Mouse (Mus musculus): Measurements from ENCODE around the gene Lgals12.

DNA sequence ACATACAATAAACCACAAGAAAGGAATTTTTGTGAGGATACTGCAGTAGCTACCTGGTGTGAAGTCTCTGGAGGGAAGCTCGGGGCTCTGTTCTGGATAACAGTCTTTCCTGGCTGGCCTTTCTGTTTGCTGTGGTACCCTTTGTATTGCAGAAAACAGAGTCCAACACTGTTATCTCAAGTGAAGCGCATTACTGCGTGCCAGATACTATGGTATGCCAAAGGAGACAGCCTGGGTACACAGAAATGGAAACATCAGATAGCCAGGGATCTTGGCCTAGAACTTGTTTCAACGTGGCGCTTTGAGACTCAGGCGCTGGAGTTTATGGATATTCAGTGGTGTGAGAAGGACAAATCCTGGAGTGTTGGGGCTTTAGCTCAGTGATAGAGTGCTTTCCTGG lies 21.2 kb downstream of the Lgals12 start:
- no peak for TF ChIP-seq RAD21 (IDR thresholded peaks at IDR 0.05; ENCODE audit: low read depth, low read length)
- no peak for TF ChIP-seq USF1 (IDR thresholded peaks at IDR 0.05; ENCODE audit: low read depth, low read length)
- TF ChIP-seq POLR2A (IDR thresholded peaks at IDR 0.05; ENCODE audit: control insufficient read depth in 1 of 2, insufficient read depth in 1 of 2, low read depth in 1 of 2, low read length in 2 of 2, poor library complexity in 1 of 2) = no peak
- no peak for TF ChIP-seq CTCF (IDR thresholded peaks at IDR 0.05 in 2 of 3, conservative IDR thresholded peaks at IDR 0.05 in 1 of 3; ENCODE audit: control insufficient read depth in 1 of 3, insufficient read depth in 1 of 3, low read depth in 2 of 3, low read length in 3 of 3, poor library complexity in 1 of 3, severe bottlenecking in 1 of 3)
- TF ChIP-seq GATA1 (IDR thresholded peaks at IDR 0.05; ENCODE audit: low read depth, low read length) = no peak
- no peak for TF ChIP-seq POLR2AphosphoS5 (IDR thresholded peaks at IDR 0.05; ENCODE audit: borderline replicate concordance, low read depth, low read length)
- TF ChIP-seq TAL1 (IDR thresholded peaks at IDR 0.05; ENCODE audit: low read length) = no peak
- no peak for TF ChIP-seq HCFC1 (IDR thresholded peaks at IDR 0.05; ENCODE audit: low read depth, low read length)

All from MEL (cell line).